ENCODE assay signal across 7 mouse cellular contexts in genomic region chr16:58512181-58512761, GRCm38 (mm10). TPM values are rescaled to one million over a fixed set of nuclear protein-coding genes. Genes with fewer than 3 reads are reported as not detected.
DNase-seq lines count a peak whose midpoint lies in the region; ATAC-seq and TF ChIP-seq lines count a peak whose summit lies in the region.

No protein-coding gene starts in this region.

- peaks cover 26% of the 10 kb centered on the region for H3K4me1 ChIP-seq in brown adipose tissue, adult 24 weeks (ENCODE audit: control insufficient read depth, insufficient read depth, insufficient read length, low read length)
- peaks cover 26% of the 10 kb centered on the region; the same call in 1 of the 2 replicates for H3K4me1 ChIP-seq in heart, postnatal 0 days (ENCODE audit: control insufficient read depth, insufficient read depth)
- H3K4me1 ChIP-seq in neural tube, embryonic 11.5 days (ENCODE audit: control insufficient read depth, insufficient read depth, low read length) = 0 out of 2 replicates have a peak, but pooled peaks cover 2% of the 10 kb centered on the region

- H3K9me3 ChIP-seq in heart, postnatal 0 days (replicated peaks; ENCODE audit: control insufficient read depth, low read length) = no peaks in the 10 kb centered on the region
- H3K9me3 ChIP-seq in neural tube, embryonic 11.5 days (ENCODE audit: control insufficient read depth, low read length) = no peaks in the 10 kb centered on the region

- peak overlapping the region; percentile 50 for H3K4me2 ChIP-seq in heart, postnatal 0 days (ENCODE audit: low read depth, low read length)
- no peak overlapping the region for H3K4me2 ChIP-seq in neural tube, embryonic 11.5 days (ENCODE audit: low read depth)

- no peak overlapping the region for H3K4me3 ChIP-seq in brown adipose tissue, adult 24 weeks (ENCODE audit: insufficient read depth, low read depth, low read length)
- peak overlapping the region; percentile 19 for H3K4me3 ChIP-seq in heart, postnatal 0 days (ENCODE audit: low read depth, low read length)
- H3K4me3 ChIP-seq in neural tube, embryonic 11.5 days (ENCODE audit: low read depth, low read length) = no peak overlapping the region

- peak; percentile 83 for DNase-seq in Muller cell, postnatal 12 days (ENCODE audit: inconsistent ontology term)
- DNase-seq in heart, postnatal 0 days (ENCODE audit: low spot score) = peak; percentile 80
- peak; percentile 64 to 71 for DNase-seq in kidney, postnatal 36 days
- peak; percentile 19 for DNase-seq in neural tube, embryonic 11.5 days (ENCODE audit: low spot score)
- DNase-seq in urinary bladder, postnatal 25 days (ENCODE audit: low spot score) = no peak

- no peak for TF ChIP-seq CTCF in heart, postnatal 0 days (IDR thresholded peaks at IDR 0.05; ENCODE audit: low read depth)

- WGBS in heart, postnatal 0 days = 7% methylated on average over 9 of the region's 9 CpGs
- WGBS in neural tube, embryonic 11.5 days = 56% methylated on average over 9 of the region's 9 CpGs

- peak overlapping the region; percentile 42; the same call in 1 of the 2 replicates for H3K9ac ChIP-seq in heart, postnatal 0 days (replicated peaks; ENCODE audit: low read depth, low read length)
- H3K9ac ChIP-seq in neural tube, embryonic 11.5 days (ENCODE audit: low read length) = no peak overlapping the region

- H3K27me3 ChIP-seq in heart, postnatal 0 days (ENCODE audit: control insufficient read depth, insufficient read depth, low read length) = no peaks in the 10 kb centered on the region
- H3K27me3 ChIP-seq in neural tube, embryonic 11.5 days (ENCODE audit: control insufficient read depth, insufficient read depth, low read length) = no peaks in the 10 kb centered on the region

- ATAC-seq in heart, postnatal 0 days (ENCODE audit: insufficient read depth, low read depth) = peak; percentile 78
- ATAC-seq in neural tube, embryonic 11.5 days (ENCODE audit: insufficient read depth, low FRiP score, low TSS enrichment) = no peak
- ATAC-seq in activated CD4-positive, CD25-positive, alpha-beta regulatory T cell, adult 4 months = no peak

- no peak for TF ChIP-seq EP300 in heart, postnatal 0 days (IDR thresholded peaks at IDR 0.05; ENCODE audit: low read depth)

- H3K27ac ChIP-seq in brown adipose tissue, adult 24 weeks (replicated peaks; ENCODE audit: low read depth, low read length) = peak overlapping the region; percentile 49; the same call in 1 of the 2 replicates
- peak overlapping the region; percentile 91 for H3K27ac ChIP-seq in heart, postnatal 0 days (ENCODE audit: low read depth)
- H3K27ac ChIP-seq in neural tube, embryonic 11.5 days (ENCODE audit: low read depth, low read length) = no peak overlapping the region

- peaks cover 1% of the 10 kb centered on the region; the same call in 1 of the 2 replicates for H3K36me3 ChIP-seq in heart, postnatal 0 days (replicated peaks; ENCODE audit: control insufficient read depth, insufficient read depth, low read length)
- no peaks in the 10 kb centered on the region for H3K36me3 ChIP-seq in neural tube, embryonic 11.5 days (ENCODE audit: control insufficient read depth, insufficient read depth, low read length)

RNA-seq across cellular contexts. Expression of gene St3gal6, which starts 11.8 kb away (rescaled TPM):
- 39.7 and 40.3 TPM in 2 replicates for polyA plus RNA-seq in brown adipose tissue, adult 24 weeks (2012; ENCODE audit: insufficient read depth, insufficient read length, missing spikeins)
- total RNA-seq in heart, postnatal 0 days (2014; rRNA removed; ENCODE audit: low replicate concordance) = 7.8 and 7.9 TPM in 2 replicates
- 14.7 and 17.2 TPM in 2 replicates for polyA plus RNA-seq in heart, postnatal 0 days (2015; fragmentation: Nextera tagmentation; extraction: Ambion mirVana)
- polyA plus RNA-seq in neural tube, embryonic 11.5 days (2014; fragmentation: Nextera tagmentation; extraction: Ambion mirVana) = 6.4 and 8.2 TPM in 2 replicates
- polyA plus RNA-seq in activated CD4-positive, CD25-positive, alpha-beta regulatory T cell, adult 4 months (2017; shearing (Covaris generic)) = 1 to 10 TPM; 4.6 to 7.4 TPM
